Mouse (Mus musculus) kidney, postnatal 0 days (tissue): ENCODE data around the gene Hist1h2bh. TPM values are rescaled to one million over a fixed set of nuclear protein-coding genes. Genes with fewer than 3 reads are reported as not detected.
A peak's percentile ranks its signal among the peaks of the same experiment; 100 is the strongest.

Experiments
- ATAC-seq: fragments of 200-750 bp; cut with Nextera tagmentation; replicated peaks from 2 replicates; pipeline ENCODE4 v1.8.0; 2017; ENCODE audit warnings: low read depth, moderate number of reproducible peaks, moderate TSS enrichment, moderate library complexity; ENCODE audit not compliant: low FRiP score
- DNase-seq: peaks from one replicate; pipeline ENCODE4 v3.0.0-alpha.2; 2016; ENCODE audit warnings: low spot score
- H3K27ac ChIP-seq: fragments of 300-500 bp; sonication (generic); 2 replicates; pipeline ENCODE4 v1.5.1; 2014; ENCODE audit warnings: mild to moderate bottlenecking
- H3K27me3 ChIP-seq: fragments of 300-500 bp; sonication (generic); 2 replicates; pipeline ENCODE4 v1.6.1; 2014; ENCODE audit warnings: low read length, mixed read lengths; ENCODE audit not compliant: insufficient read depth
- H3K36me3 ChIP-seq: fragments of 300-500 bp; sonication (generic); 2 replicates; pipeline ENCODE4 v1.6.1; 2014; ENCODE audit warnings: low read length, mixed read lengths; ENCODE audit not compliant: insufficient read depth
- H3K4me1 ChIP-seq: fragments of 300-500 bp; sonication (generic); replicated peaks from 2 replicates; pipeline ENCODE4 v1.6.1; 2014; ENCODE audit warnings: antibody characterized with exemption, low read length, mixed read lengths; ENCODE audit not compliant: insufficient read depth
- H3K4me2 ChIP-seq: fragments of 300-500 bp; sonication (generic); 2 replicates; pipeline ENCODE4 v1.6.1; 2014; ENCODE audit warnings: mild to moderate bottlenecking, low read length, moderate library complexity, mixed read lengths
- H3K4me3 ChIP-seq: fragments of 300-500 bp; sonication (generic); replicated peaks from 2 replicates; pipeline ENCODE4 v1.5.1; 2014; ENCODE audit warnings: low read depth, low read length
- H3K9ac ChIP-seq: fragments of 300-500 bp; sonication (generic); 2 replicates; pipeline ENCODE4 v1.6.1; 2014; ENCODE audit warnings: low read depth, low read length
- H3K9me3 ChIP-seq: fragments of 300-500 bp; sonication (generic); replicated peaks from 2 replicates; pipeline ENCODE4 v1.6.1; 2016; ENCODE audit warnings: low read length, inconsistent platforms, mixed read lengths
- CTCF ChIP-seq: IDR thresholded peaks from 2 replicates; pipeline ENCODE4 v1.5.1; 2016; ENCODE audit warnings: antibody characterized with exemption, low read depth, mild to moderate bottlenecking, moderate library complexity
- WGBS: fragments of 180-500 bp; shearing (Covaris S2); extraction: QIAGEN DNeasy Blood & Tissue Kit; methylation state at CpG from one replicate; pipeline ENCODE4 v1.1.7; 2014; 5-methylcytosine and 5-hydroxymethylcytosine counted together
- polyA plus RNA-seq: library from polyadenylated mRNA; unstranded; fragments of >200 nt; fragmentation: Nextera tagmentation; extraction: Ambion mirVana; gene quantifications from 2 replicates; pipeline ENCODE4 v1.2.1, GENCODE M21; 2015

Gene Hist1h2bh
- polyA plus RNA-seq, 1 experiment from 2014 or later, result 0.37 TPM

GRCm38 (mm10) chr13:23585029-23585441 is 41.8 kb upstream of the Hist1h2bh start:
- ATAC-seq (no peak), DNase-seq (peak; percentile 86)
- peak overlapping the region; percentile 78 for H3K4me2 ChIP-seq
- peak overlapping the region; percentile 97 for H3K27ac ChIP-seq
- H3K27me3 ChIP-seq, result no peaks in the 10 kb centered on the region
- WGBS, result under 1% methylated on average over 21 of the region's 21 CpGs
- no peak for TF ChIP-seq CTCF
- peak overlapping the region; percentile 76 for H3K9ac ChIP-seq
- H3K4me3 ChIP-seq, result peak overlapping the region; percentile 49
- H3K36me3 ChIP-seq, result no peaks in the 10 kb centered on the region
- no peaks in the 10 kb centered on the region for H3K4me1 ChIP-seq
- no peaks in the 10 kb centered on the region for H3K9me3 ChIP-seq

- Histone ChIP-seq H3K9ac (peak overlapping the region; percentile 76), H3K27ac (peak overlapping the region; percentile 97), H3K9me3 (no peaks in the 10 kb centered on the region), H3K36me3 (no peaks in the 10 kb centered on the region), H3K4me3 (peak overlapping the region; percentile 49; the same call in 1 of the 2 replicates), H3K4me2 (peak overlapping the region; percentile 78), H3K27me3 (no peaks in the 10 kb centered on the region), H3K4me1 (no peaks in the 10 kb centered on the region)
- ATAC-seq, result no peak
- no peak for TF ChIP-seq CTCF
- DNase-seq, result peak; percentile 84
Observed at GRCm38 (mm10) chr13:23584331-23584730, 41.1 kb upstream of the Hist1h2bh start.

DNA sequence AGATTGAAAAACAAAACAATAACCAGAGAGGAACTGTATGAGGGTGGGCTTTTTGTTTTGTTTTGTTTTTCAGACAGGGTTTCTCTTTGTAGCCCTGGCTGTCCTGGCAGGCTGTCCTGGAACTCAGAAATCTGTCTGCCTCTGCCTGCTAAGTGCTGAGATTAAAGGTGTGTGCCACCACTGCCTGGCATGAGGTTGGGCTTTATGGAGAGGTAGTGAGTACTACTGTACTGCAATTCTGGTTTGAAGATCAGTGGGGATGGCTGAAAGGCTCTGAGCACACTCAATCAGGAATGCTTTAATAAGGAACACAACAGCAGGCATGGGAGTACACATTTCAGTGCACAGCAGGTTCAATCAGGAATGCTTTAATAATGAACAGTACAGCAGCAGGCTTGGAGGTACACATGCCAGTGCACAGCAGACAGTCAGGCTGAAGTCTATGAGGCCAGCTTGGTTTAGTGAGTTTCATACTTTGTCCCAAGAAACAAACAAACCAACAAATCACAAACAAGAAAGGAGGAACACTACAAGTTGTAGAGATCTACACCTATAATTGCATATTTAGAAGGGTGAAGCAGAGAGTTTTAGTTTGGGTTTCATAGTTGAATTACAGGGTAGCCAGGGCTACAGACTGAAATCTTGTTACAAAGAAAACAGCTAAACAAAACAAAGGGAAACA is 40.3 kb upstream of the Hist1h2bh start:
- H3K4me1 ChIP-seq, result no peaks in the 10 kb centered on the region
- H3K9ac ChIP-seq, result no peak overlapping the region
- H3K4me2 ChIP-seq, result no peak overlapping the region; the same call in 1 of the 2 replicates

GRCm38 (mm10) chr13:23582219-23583056 is 39.2 kb upstream of the Hist1h2bh start:
- Histone ChIP-seq H3K4me2 (peak overlapping the region; percentile 79), H3K36me3 (no peaks in the 10 kb centered on the region), H3K9ac (peak overlapping the region; percentile 67), H3K4me1 (no peaks in the 10 kb centered on the region), H3K9me3 (no peaks in the 10 kb centered on the region), H3K4me3 (peak overlapping the region; percentile 50), H3K27ac (peak overlapping the region; percentile 97), H3K27me3 (no peaks in the 10 kb centered on the region)
- no peak for TF ChIP-seq CTCF
- ATAC-seq, result no peak
- DNase-seq, result peak; percentile 16
- WGBS, result 7% methylated on average over 6 of the region's 6 CpGs

More for the DNA sequence above, 40.3 kb upstream of the Hist1h2bh start:
- TF ChIP-seq CTCF, result no peak
- no peak overlapping the region for H3K4me3 ChIP-seq
- H3K9me3 ChIP-seq, result no peaks in the 10 kb centered on the region
- ATAC-seq, result no peak
- no peaks in the 10 kb centered on the region for H3K27me3 ChIP-seq
- peak overlapping the region; percentile 97 for H3K27ac ChIP-seq
- DNase-seq, result no peak
- no peaks in the 10 kb centered on the region for H3K36me3 ChIP-seq

- H3K4me1 ChIP-seq, result peaks cover under 1% of the 10 kb centered on the region; the same call in 1 of the 2 replicates
- H3K36me3 ChIP-seq, result no peaks in the 10 kb centered on the region
- no peaks in the 10 kb centered on the region for H3K9me3 ChIP-seq
- H3K27me3 ChIP-seq, result no peaks in the 10 kb centered on the region
- ATAC-seq (peak; percentile 88), DNase-seq (peak; percentile 97)
- WGBS, result under 1% methylated on average over 42 of the region's 43 CpGs
- peak within 1 kb of the TSS; percentile 67 for H3K9ac ChIP-seq
- peak within 1 kb of the TSS; percentile 79 for H3K4me2 ChIP-seq
- no peak for TF ChIP-seq CTCF
- peak within 1 kb of the TSS; percentile 97 for H3K27ac ChIP-seq
- H3K4me3 ChIP-seq, result peak within 1 kb of the TSS; percentile 50
Observed at GRCm38 (mm10) chr13:23581408-23582218, 38.4 kb upstream of the Hist1h2bh start, which contains the start of gene Hist1h4d. Gene Hist1h4d (plus strand): TSS chr13:23581598.

- Histone ChIP-seq H3K27me3 (no peaks in the 10 kb centered on the region), H3K4me2 (no peak overlapping the region), H3K36me3 (no peaks in the 10 kb centered on the region), H3K9me3 (no peaks in the 10 kb centered on the region), H3K4me3 (no peak overlapping the region), H3K27ac (no peak overlapping the region), H3K4me1 (peaks cover 10% of the 10 kb centered on the region; the same call in 1 of the 2 replicates), H3K9ac (no peak overlapping the region)
- no peak for TF ChIP-seq CTCF
- ATAC-seq (no peak), DNase-seq (no peak)
- 89% methylated on average over 1 of the region's 1 CpGs for WGBS
Observed at GRCm38 (mm10) chr13:23577835-23578234, 34.6 kb upstream of the Hist1h2bh start.
